Mouse (Mus musculus) CD4-positive, CD25-positive, alpha-beta regulatory T cell, adult 4 months (primary cell): ENCODE data around the gene Fam155a. TPM values are rescaled to one million over a fixed set of nuclear protein-coding genes. Genes with fewer than 3 reads are reported as not detected.
"Not testable (repeated sequence)": the region's sequence is repeated elsewhere in the genome, so short reads cannot be mapped to it uniquely, and the experiment has no call there.

ENCODE experiments used
- ATAC-seq: one replicate; pipeline ENCODE4 v1.8.0; 2017
- polyA plus RNA-seq, 2 experiments: library from polyadenylated mRNA; unstranded; fragments of 100-300 nt; shearing (Covaris generic); gene quantifications; one replicate each; pipeline ENCODE4 v1.2.1; 2017

Gene Fam155a
- not detected for polyA plus RNA-seq

- no peak for ATAC-seq
Observed at GRCm38 (mm10) chr8:9770999-9771605, at the start of gene Fam155a. TSS of gene Fam155a (minus strand) at chr8:9771161.

GRCm38 (mm10) chr8:9813273-9813946 is 42.4 kb upstream of the Fam155a start:
- ATAC-seq = no peak

- no peak for ATAC-seq
Observed at GRCm38 (mm10) chr8:9810955-9811530, 40.1 kb upstream of the Fam155a start.

- ATAC-seq = no peak
Observed at GRCm38 (mm10) chr8:9808596-9808995, 37.6 kb upstream of the Fam155a start.

- no peak for ATAC-seq
Observed at GRCm38 (mm10) chr8:9805676-9806075, 34.7 kb upstream of the Fam155a start.

GRCm38 (mm10) chr8:9800346-9800745 is 29.4 kb upstream of the Fam155a start:
- not testable (repeated sequence) for ATAC-seq

GRCm38 (mm10) chr8:9799923-9800322 is 29.0 kb upstream of the Fam155a start:
- no peak for ATAC-seq

- ATAC-seq = no peak
Observed at GRCm38 (mm10) chr8:9797514-9797913, 26.6 kb upstream of the Fam155a start.

- ATAC-seq = no peak
Observed at GRCm38 (mm10) chr8:9795724-9796123, 24.8 kb upstream of the Fam155a start.

- no peak for ATAC-seq
Observed at GRCm38 (mm10) chr8:9793351-9793750, 22.4 kb upstream of the Fam155a start.

- ATAC-seq = no peak
Observed at GRCm38 (mm10) chr8:9780332-9780731, 9.4 kb upstream of the Fam155a start.

GRCm38 (mm10) chr8:9778148-9778547 is 7.2 kb upstream of the Fam155a start:
- ATAC-seq = no peak

- ATAC-seq = no peak
Observed at GRCm38 (mm10) chr8:9776818-9777217, 5.9 kb upstream of the Fam155a start.

- ATAC-seq = no peak
Observed at GRCm38 (mm10) chr8:9772519-9772840, 1.5 kb upstream of the Fam155a start.

- no peak for ATAC-seq
Observed at GRCm38 (mm10) chr8:9771606-9772518, 901 bp upstream of the Fam155a start.

- ATAC-seq = no peak
Observed at GRCm38 (mm10) chr8:9770261-9770998, 531 bp downstream of the Fam155a start.

GRCm38 (mm10) chr8:9769061-9769460 is 1.9 kb downstream of the Fam155a start:
- ATAC-seq = no peak

GRCm38 (mm10) chr8:9735169-9735568 is 35.8 kb downstream of the Fam155a start:
- no peak for ATAC-seq

- no peak for ATAC-seq
Observed at GRCm38 (mm10) chr8:9709791-9710190, 61.2 kb downstream of the Fam155a start.

GRCm38 (mm10) chr8:9707433-9707832 is 63.5 kb downstream of the Fam155a start:
- ATAC-seq = no peak

- no peak for ATAC-seq
Observed at GRCm38 (mm10) chr8:9694794-9695193, 76.2 kb downstream of the Fam155a start.

GRCm38 (mm10) chr8:9692370-9692769 is 78.6 kb downstream of the Fam155a start:
- no peak for ATAC-seq
